Mouse (Mus musculus) forebrain, embryonic 11.5 days (tissue): ENCODE results near the gene Krit1. TPM values are rescaled to one million over a fixed set of nuclear protein-coding genes. Genes with fewer than 3 reads are reported as not detected.
"Not testable (repeated sequence)": the region's sequence is repeated elsewhere in the genome, so short reads cannot be mapped to it uniquely, and the experiment has no call there.

ENCODE experiments used
- ATAC-seq: fragments of 200-750 bp; cut with Nextera tagmentation; replicated peaks from 2 replicates; pipeline ENCODE4 v1.8.0; 2017; ENCODE audit warnings: moderate TSS enrichment; ENCODE audit not compliant: low FRiP score
- DNase-seq: peaks from one replicate; pipeline ENCODE4 v3.0.0-alpha.2; 2017; ENCODE audit warnings: low spot score
- H3K27ac ChIP-seq: fragments of 300-500 bp; sonication (generic); 2 replicates; pipeline ENCODE4 v1.5.1; 2014; ENCODE audit warnings: low read depth, low read length
- H3K27me3 ChIP-seq: fragments of 300-500 bp; sonication (generic); 2 replicates; pipeline ENCODE4 v1.6.1; 2014; ENCODE audit warnings: mild to moderate bottlenecking, low read length, mixed read lengths; ENCODE audit not compliant: control insufficient read depth, insufficient read depth
- H3K36me3 ChIP-seq: fragments of 300-500 bp; sonication (generic); 2 replicates; pipeline ENCODE4 v1.6.1; 2014; ENCODE audit warnings: mild to moderate bottlenecking, low read length, moderate library complexity, mixed read lengths; ENCODE audit not compliant: control insufficient read depth, insufficient read depth
- H3K4me1 ChIP-seq: fragments of 300-500 bp; sonication (generic); replicated peaks from 2 replicates; pipeline ENCODE4 v1.6.1; 2014; ENCODE audit warnings: low read length, mixed read lengths; ENCODE audit not compliant: control insufficient read depth, insufficient read depth
- H3K4me2 ChIP-seq: fragments of 300-500 bp; sonication (generic); 2 replicates; pipeline ENCODE4 v1.6.1; 2014; ENCODE audit warnings: low read depth, mild to moderate bottlenecking, low read length, moderate library complexity, mixed read lengths; ENCODE audit not compliant: severe bottlenecking
- H3K4me3 ChIP-seq: fragments of 300-500 bp; sonication (generic); 2 replicates; pipeline ENCODE4 v1.5.1; 2014; ENCODE audit warnings: low read depth, low read length
- H3K9ac ChIP-seq: fragments of 300-500 bp; sonication (generic); 2 replicates; pipeline ENCODE4 v1.6.1; 2014; ENCODE audit warnings: low read length
- H3K9me3 ChIP-seq: fragments of 300-500 bp; sonication (generic); 2 replicates; pipeline ENCODE4 v1.6.1; 2016; ENCODE audit warnings: low read length, mixed read lengths; ENCODE audit not compliant: control insufficient read depth
- WGBS: fragments of 180-500 bp; shearing (Covaris S2); extraction: QIAGEN DNeasy Blood & Tissue Kit; methylation state at CpG from one replicate; pipeline ENCODE4 v1.1.7; 2014; 5-methylcytosine and 5-hydroxymethylcytosine counted together
- polyA plus RNA-seq: library from polyadenylated mRNA; unstranded; fragments of >200 nt; fragmentation: Nextera tagmentation; extraction: Ambion mirVana; gene quantifications from 2 replicates; pipeline ENCODE4 v1.2.1, GENCODE M21; 2014

Krit1 gene
- polyA plus RNA-seq, 1 experiment from 2014 or later: 81.7 TPM

GRCm38 (mm10) chr5:3797101-3797500 is 5.9 kb upstream of the Krit1 start:
- H3K4me2 ChIP-seq, H3K4me1 ChIP-seq, H3K27ac ChIP-seq, DNase-seq, H3K9ac ChIP-seq, ATAC-seq, H3K4me3 ChIP-seq, H3K36me3 ChIP-seq, H3K9me3 ChIP-seq, H3K27me3 ChIP-seq: not testable (repeated sequence)
- 93% methylated on average over 2 of the region's 2 CpGs for WGBS

- not testable (repeated sequence) for H3K27ac ChIP-seq, H3K27me3 ChIP-seq, H3K9ac ChIP-seq, H3K9me3 ChIP-seq, ATAC-seq, H3K36me3 ChIP-seq, H3K4me2 ChIP-seq, H3K4me1 ChIP-seq, H3K4me3 ChIP-seq, DNase-seq
Measured at GRCm38 (mm10) chr5:3798656-3799055, 4.3 kb upstream of the Krit1 start.

- H3K4me3 ChIP-seq: no peak overlapping the region
- no peaks in the 10 kb centered on the region for H3K9me3 ChIP-seq
- H3K4me1 ChIP-seq: peaks cover 3% of the 10 kb centered on the region; the same call in 1 of the 2 replicates
- H3K27me3 ChIP-seq: no peaks in the 10 kb centered on the region
- 84% methylated on average over 1 of the region's 1 CpGs for WGBS
- no peak overlapping the region for H3K27ac ChIP-seq
- H3K9ac ChIP-seq: no peak overlapping the region
- H3K4me2 ChIP-seq: no peak overlapping the region
- no peak for ATAC-seq
- no peaks in the 10 kb centered on the region for H3K36me3 ChIP-seq
- DNase-seq: no peak
Measured at GRCm38 (mm10) chr5:3800041-3800440, 2.9 kb upstream of the Krit1 start.

GRCm38 (mm10) chr5:3800881-3801280 is 2.1 kb upstream of the Krit1 start:
- 83% methylated on average over 4 of the region's 4 CpGs for WGBS
- Histone ChIP-seq H3K9ac (no peak overlapping the region), H3K9me3 (no peaks in the 10 kb centered on the region), H3K36me3 (no peaks in the 10 kb centered on the region), H3K4me1 (peaks cover 3% of the 10 kb centered on the region; the same call in 1 of the 2 replicates), H3K27ac (no peak overlapping the region), H3K27me3 (no peaks in the 10 kb centered on the region), H3K4me2 (no peak overlapping the region), H3K4me3 (no peak overlapping the region)
- ATAC-seq (no peak), DNase-seq (no peak)

GRCm38 (mm10) chr5:3801672-3802432 is 1.1 kb upstream of the Krit1 start:
- WGBS: 6% methylated on average over 18 of the region's 18 CpGs
- H3K9ac ChIP-seq: peak overlapping the region; percentile 84
- no peaks in the 10 kb centered on the region for H3K9me3 ChIP-seq
- ATAC-seq (peak; percentile 11), DNase-seq (no peak)
- peaks cover 3% of the 10 kb centered on the region; the same call in 1 of the 2 replicates for H3K4me1 ChIP-seq
- H3K27ac ChIP-seq: no peak overlapping the region
- peak overlapping the region; percentile 87 for H3K4me2 ChIP-seq
- no peaks in the 10 kb centered on the region for H3K27me3 ChIP-seq
- H3K4me3 ChIP-seq: peak overlapping the region; percentile 90
- no peaks in the 10 kb centered on the region for H3K36me3 ChIP-seq

GRCm38 (mm10) chr5:3803292-3804165 is 545 bp downstream of the Krit1 start:
- Histone ChIP-seq H3K4me3 (peak overlapping the region; percentile 90), H3K36me3 (no peaks in the 10 kb centered on the region), H3K27me3 (no peaks in the 10 kb centered on the region), H3K4me1 (peaks cover 3% of the 10 kb centered on the region; the same call in 1 of the 2 replicates), H3K9ac (peak overlapping the region; percentile 84), H3K9me3 (no peaks in the 10 kb centered on the region), H3K27ac (peak overlapping the region; percentile 86), H3K4me2 (peak overlapping the region; percentile 87)
- under 1% methylated on average over 36 of the region's 36 CpGs for WGBS
- ATAC-seq (peak; percentile 78), DNase-seq (no peak)

- ATAC-seq (no peak), DNase-seq (no peak)
- Histone ChIP-seq H3K4me2 (no peak overlapping the region), H3K4me1 (peaks cover 3% of the 10 kb centered on the region; the same call in 1 of the 2 replicates), H3K9me3 (no peaks in the 10 kb centered on the region), H3K27ac (no peak overlapping the region), H3K27me3 (no peaks in the 10 kb centered on the region), H3K36me3 (no peaks in the 10 kb centered on the region), H3K4me3 (no peak overlapping the region), H3K9ac (no peak overlapping the region)
- 91% methylated on average over 1 of the region's 1 CpGs for WGBS
Measured at GRCm38 (mm10) chr5:3808472-3808871, 5.5 kb downstream of the Krit1 start.

- ATAC-seq (no peak), DNase-seq (no peak)
- WGBS: 77% methylated on average over 1 of the region's 1 CpGs
- Histone ChIP-seq H3K27ac (no peak overlapping the region), H3K9me3 (no peaks in the 10 kb centered on the region; the same call in 1 of the 2 replicates), H3K9ac (no peak overlapping the region), H3K4me3 (no peak overlapping the region), H3K4me2 (no peak overlapping the region), H3K27me3 (no peaks in the 10 kb centered on the region), H3K4me1 (no peaks in the 10 kb centered on the region), H3K36me3 (peaks cover 4% of the 10 kb centered on the region; the same call in 1 of the 2 replicates)
Measured at GRCm38 (mm10) chr5:3834107-3834506, 31.1 kb downstream of the Krit1 start.
